Mouse (Mus musculus) central nervous system, embryonic 11.5 days (tissue): ENCODE results near the gene Olfr1335. TPM values are rescaled to one million over a fixed set of nuclear protein-coding genes. Genes with fewer than 3 reads are reported as not detected.

Experiments used
- polyA plus RNA-seq: library from polyadenylated mRNA; depleted of rRNA; stranded (reverse); fragments of >200 nt; gene quantifications from 2 replicates; pipeline ENCODE4 v1.2.3, GENCODE M21; 2012; rRNA removed

The Olfr1335 gene
- not detected in 2 replicates for polyA plus RNA-seq

DNA sequence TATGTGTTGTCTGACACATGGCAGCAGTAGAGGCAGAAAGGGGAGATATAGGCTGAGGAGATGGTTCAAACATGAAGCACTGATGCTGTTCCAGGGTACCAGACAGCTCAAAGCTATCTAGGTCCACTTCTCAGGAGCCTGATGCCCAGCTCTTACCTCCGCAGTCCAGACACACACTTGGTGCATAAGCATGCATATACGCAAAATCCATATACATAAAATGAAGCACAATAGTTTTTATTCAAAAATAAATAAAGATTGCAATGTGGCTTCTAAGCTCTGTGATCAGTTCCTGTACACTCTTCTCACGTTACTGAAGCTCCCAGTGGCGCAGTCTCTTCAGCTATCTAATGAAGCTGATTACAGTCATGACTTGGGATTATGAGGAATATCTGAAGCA is at the start of gene Olfr1335:
TSS of gene Olfr1335 (minus strand) at position 101 of the 400 bp plus-strand sequence.

GRCm38 (mm10) chr4:118836179-118836578 is 26.4 kb upstream of the Olfr1335 start, which contains the start of gene Olfr1333:
Gene Olfr1333, minus strand, starts transcription at chr4:118836279.

GRCm38 (mm10) chr4:118782486-118782885 is 27.3 kb downstream of the Olfr1335 start, which contains the start of gene Olfr1337:
Gene Olfr1337, minus strand, starts transcription at chr4:118782586.

Other genes starting within 250 kb of the Olfr1335 start
- gene Cfap57, start 189.2 kb downstream of the Olfr1335 start, polyA plus RNA-seq, result 0.70 and 0.80 TPM in 2 replicates
- 115 and 163 TPM in 2 replicates for gene Ebna1bp2, start 189.1 kb downstream of the Olfr1335 start, polyA plus RNA-seq
- not detected in 2 replicates for gene Olfr62, start 151.0 kb downstream of the Olfr1335 start, polyA plus RNA-seq
- gene Olfr1342, start 117.2 kb downstream of the Olfr1335 start, polyA plus RNA-seq, result 0.02 TPM in 1 of 2 replicates, not detected in the other
- not detected in 2 replicates for gene Olfr1341, start 106.4 kb downstream of the Olfr1335 start, polyA plus RNA-seq
- gene Olfr1340, start 89.8 kb downstream of the Olfr1335 start, polyA plus RNA-seq, result not detected in 2 replicates
- not detected in 2 replicates for gene Olfr1339, start 77.8 kb downstream of the Olfr1335 start, polyA plus RNA-seq
- not detected in 2 replicates for gene Olfr1338, start 51.2 kb downstream of the Olfr1335 start, polyA plus RNA-seq
- not detected in 2 replicates for gene Olfr1337, start 27.4 kb downstream of the Olfr1335 start, polyA plus RNA-seq
- gene Olfr1333, start 26.3 kb upstream of the Olfr1335 start, polyA plus RNA-seq, result not detected in 2 replicates
- not detected in 2 replicates for gene Olfr1331, start 54.7 kb upstream of the Olfr1335 start, polyA plus RNA-seq
- not detected in 2 replicates for gene Olfr1330, start 78.7 kb upstream of the Olfr1335 start, polyA plus RNA-seq
- not detected in 2 replicates for gene Olfr1329, start 107.5 kb upstream of the Olfr1335 start, polyA plus RNA-seq
- not detected in 2 replicates for gene Olfr1328, start 128.7 kb upstream of the Olfr1335 start, polyA plus RNA-seq
- not detected in 2 replicates for gene Lao1, start 151.6 kb upstream of the Olfr1335 start, polyA plus RNA-seq